Mouse (Mus musculus) leukemia stem cell, adult 10-12 weeks (primary cell): Measurements from ENCODE around the gene Gli3. TPM values are rescaled to one million over a fixed set of nuclear protein-coding genes. Genes with fewer than 3 reads are reported as not detected.

ENCODE experiments used
- polyA plus RNA-seq: library from polyadenylated mRNA; stranded (reverse); fragments of >175 nt; gene quantifications from 2 replicates; pipeline ENCODE4 v1.2.3, GENCODE M21; 2012; ENCODE audit warnings: low replicate concordance

Gene Gli3
- polyA plus RNA-seq = not detected in 2 replicates

GRCm38 (mm10) chr13:15462830-15463491, at the start of gene Gli3:
Gli3 (plus strand) TSS chr13:15463235.

